Mouse (Mus musculus) bone marrow macrophage, adult 2 months (primary cell): ENCODE results near the gene Calcoco1.

Experiments
- CTCF ChIP-seq: IDR thresholded peaks from 2 replicates; pipeline ENCODE4 v1.5.1; 2012; ENCODE audit warnings: low read depth, mild to moderate bottlenecking, low read length, moderate library complexity
- POLR2A ChIP-seq: IDR thresholded peaks from 2 replicates; pipeline ENCODE4 v1.6.1; 2012; ENCODE audit warnings: mild to moderate bottlenecking, low read depth, low read length, borderline replicate concordance

DNA sequence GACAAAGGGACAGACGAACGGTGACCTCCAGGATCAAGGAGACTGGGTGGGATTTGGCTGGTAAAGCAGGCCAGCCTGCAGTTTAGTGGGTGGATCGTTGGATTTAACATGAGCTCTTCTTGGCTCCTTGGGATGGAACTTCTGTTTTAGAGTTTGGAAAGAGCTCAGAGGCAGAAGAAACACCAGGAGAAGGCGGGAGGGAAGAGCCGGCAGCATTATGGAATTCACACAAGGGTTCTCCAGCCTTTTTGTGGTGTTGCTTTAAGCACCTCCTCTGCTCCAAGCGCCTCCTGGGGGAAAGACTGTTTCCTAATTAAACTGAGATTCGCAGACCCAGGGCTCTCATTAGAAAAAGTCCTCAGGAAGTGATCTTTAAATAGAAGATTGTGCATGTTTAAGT, 48.9 kb upstream of the Calcoco1 start:
- TF ChIP-seq CTCF (no peak), POLR2A (no peak)
